Mouse (Mus musculus) midbrain, embryonic 11.5 days (tissue): Measurements from ENCODE around the gene Fndc3b. TPM values are rescaled to one million over a fixed set of nuclear protein-coding genes. Genes with fewer than 3 reads are reported as not detected.

Experiments used
- ATAC-seq: fragments of 200-750 bp; cut with Nextera tagmentation; 2 replicates; pipeline ENCODE4 v1.8.0; 2017; ENCODE audit warnings: moderate TSS enrichment, moderate library complexity; ENCODE audit not compliant: low FRiP score
- DNase-seq: peaks from one replicate; pipeline ENCODE4 v3.0.0; 2015; ENCODE audit warnings: low spot score; ENCODE audit errors: missing footprints
- H3K27ac ChIP-seq: fragments of 300-500 bp; sonication (generic); 2 replicates; pipeline ENCODE4 v1.5.1; 2014; ENCODE audit warnings: low read depth, low read length
- H3K27me3 ChIP-seq: fragments of 300-500 bp; sonication (generic); 2 replicates; pipeline ENCODE4 v1.6.1; 2014; ENCODE audit warnings: mild to moderate bottlenecking, low read length, moderate library complexity, mixed read lengths; ENCODE audit not compliant: control insufficient read depth, insufficient read depth
- H3K36me3 ChIP-seq: fragments of 300-500 bp; sonication (generic); 2 replicates; pipeline ENCODE4 v1.6.1; 2014; ENCODE audit warnings: mild to moderate bottlenecking, low read length, moderate library complexity, mixed read lengths; ENCODE audit not compliant: control insufficient read depth, insufficient read depth
- H3K4me1 ChIP-seq: fragments of 300-500 bp; sonication (generic); 2 replicates; pipeline ENCODE4 v1.6.1; 2014; ENCODE audit warnings: low read length; ENCODE audit not compliant: control insufficient read depth, insufficient read depth
- H3K4me2 ChIP-seq: fragments of 300-500 bp; sonication (generic); 2 replicates; pipeline ENCODE4 v1.6.1; 2014; ENCODE audit warnings: mild to moderate bottlenecking, moderate library complexity
- H3K4me3 ChIP-seq: fragments of 300-500 bp; sonication (generic); 2 replicates; pipeline ENCODE4 v1.5.1; 2014; ENCODE audit warnings: low read depth, low read length
- H3K9ac ChIP-seq: fragments of 300-500 bp; sonication (generic); 2 replicates; pipeline ENCODE4 v1.6.1; 2014; ENCODE audit warnings: low read length
- H3K9me3 ChIP-seq: fragments of 300-500 bp; sonication (generic); 2 replicates; pipeline ENCODE4 v1.6.1; 2016; ENCODE audit warnings: low read length; ENCODE audit not compliant: control insufficient read depth
- WGBS: fragments of 180-500 bp; shearing (Covaris S2); extraction: QIAGEN DNeasy Blood & Tissue Kit; methylation state at CpG from one replicate; pipeline ENCODE4 v1.1.7; 2014; 5-methylcytosine and 5-hydroxymethylcytosine counted together
- polyA plus RNA-seq: library from polyadenylated mRNA; unstranded; fragments of >200 nt; fragmentation: Nextera tagmentation; extraction: Ambion mirVana; gene quantifications from 2 replicates; pipeline ENCODE4 v1.2.1, GENCODE M21; 2014

The Fndc3b gene
- polyA plus RNA-seq, 1 experiment from 2014 or later, result 10.1 TPM

- no peak overlapping the region for H3K4me2 ChIP-seq
- no peak overlapping the region for H3K9ac ChIP-seq
- no peaks in the 10 kb centered on the region for H3K4me1 ChIP-seq
- no peaks in the 10 kb centered on the region for H3K36me3 ChIP-seq
- H3K4me3 ChIP-seq, result no peak overlapping the region
- WGBS, result 77% methylated on average over 12 of the region's 12 CpGs
- peak; percentile 24; the same call in 1 of the 2 replicates for ATAC-seq
- no peaks in the 10 kb centered on the region for H3K27me3 ChIP-seq
- H3K9me3 ChIP-seq, result no peaks in the 10 kb centered on the region
- peak; percentile 69 for DNase-seq
- no peak overlapping the region for H3K27ac ChIP-seq
Measured at GRCm38 (mm10) chr3:27624974-27625591, 86.0 kb downstream of the Fndc3b start.

- Histone ChIP-seq H3K9ac (no peak overlapping the region), H3K27me3 (no peaks in the 10 kb centered on the region), H3K9me3 (no peaks in the 10 kb centered on the region), H3K4me1 (no peaks in the 10 kb centered on the region), H3K4me3 (no peak overlapping the region), H3K36me3 (no peaks in the 10 kb centered on the region), H3K4me2 (no peak overlapping the region), H3K27ac (no peak overlapping the region)
- ATAC-seq (no peak), DNase-seq (peak; percentile 70)
- 75% methylated on average over 4 of the region's 4 CpGs for WGBS
Measured at GRCm38 (mm10) chr3:27622451-27622850, 88.7 kb downstream of the Fndc3b start.

GRCm38 (mm10) chr3:27621176-27621575, 89.9 kb downstream of the Fndc3b start:
- 85% methylated on average over 4 of the region's 4 CpGs for WGBS
- H3K27me3 ChIP-seq, result no peaks in the 10 kb centered on the region
- H3K9me3 ChIP-seq, result no peaks in the 10 kb centered on the region
- H3K9ac ChIP-seq, result no peak overlapping the region
- H3K4me3 ChIP-seq, result no peak overlapping the region
- no peaks in the 10 kb centered on the region for H3K4me1 ChIP-seq
- no peaks in the 10 kb centered on the region for H3K36me3 ChIP-seq
- no peak overlapping the region for H3K27ac ChIP-seq
- ATAC-seq (no peak), DNase-seq (no peak)
- no peak overlapping the region for H3K4me2 ChIP-seq

- WGBS, result 90% methylated on average over 9 of the region's 9 CpGs
- no peaks in the 10 kb centered on the region for H3K36me3 ChIP-seq
- H3K4me3 ChIP-seq, result no peak overlapping the region
- no peak overlapping the region for H3K4me2 ChIP-seq
- no peak overlapping the region for H3K27ac ChIP-seq
- H3K9me3 ChIP-seq, result no peaks in the 10 kb centered on the region
- DNase-seq (peak; percentile 49), ATAC-seq (no peak)
- peaks cover 5% of the 10 kb centered on the region; the same call in 1 of the 2 replicates for H3K4me1 ChIP-seq
- no peak overlapping the region for H3K9ac ChIP-seq
- no peaks in the 10 kb centered on the region for H3K27me3 ChIP-seq
Measured at GRCm38 (mm10) chr3:27617733-27618132, 93.4 kb downstream of the Fndc3b start.

GRCm38 (mm10) chr3:27617237-27617499, 93.9 kb downstream of the Fndc3b start:
- no peak overlapping the region for H3K4me3 ChIP-seq
- H3K4me1 ChIP-seq, result peaks cover 5% of the 10 kb centered on the region; the same call in 1 of the 2 replicates
- H3K27ac ChIP-seq, result no peak overlapping the region
- DNase-seq (no peak), ATAC-seq (no peak)
- H3K4me2 ChIP-seq, result no peak overlapping the region
- H3K27me3 ChIP-seq, result no peaks in the 10 kb centered on the region
- H3K9ac ChIP-seq, result no peak overlapping the region
- no peaks in the 10 kb centered on the region for H3K36me3 ChIP-seq
- 90% methylated on average over 1 of the region's 1 CpGs for WGBS
- H3K9me3 ChIP-seq, result no peaks in the 10 kb centered on the region

- no peak for ATAC-seq
- no peaks in the 10 kb centered on the region for H3K9me3 ChIP-seq
- no peak overlapping the region for H3K4me3 ChIP-seq
- no peak overlapping the region for H3K27ac ChIP-seq
- no peaks in the 10 kb centered on the region for H3K27me3 ChIP-seq
- H3K9ac ChIP-seq, result no peak overlapping the region
- no peaks in the 10 kb centered on the region for H3K36me3 ChIP-seq
- H3K4me1 ChIP-seq, result peaks cover 5% of the 10 kb centered on the region; the same call in 1 of the 2 replicates
- H3K4me2 ChIP-seq, result no peak overlapping the region
- WGBS, result 79% methylated on average over 19 of the region's 19 CpGs
- DNase-seq, result peak; percentile 64
Measured at GRCm38 (mm10) chr3:27616421-27617236, 94.5 kb downstream of the Fndc3b start.

GRCm38 (mm10) chr3:27615479-27615878, 95.6 kb downstream of the Fndc3b start:
- H3K4me2 ChIP-seq, result no peak overlapping the region
- ATAC-seq, result no peak
- DNase-seq, result no peak

GRCm38 (mm10) chr3:27613828-27614227, 97.3 kb downstream of the Fndc3b start:
- H3K4me1 ChIP-seq, result peaks cover 5% of the 10 kb centered on the region; the same call in 1 of the 2 replicates
- H3K9me3 ChIP-seq, result no peaks in the 10 kb centered on the region
- ATAC-seq (no peak), DNase-seq (no peak)
- no peaks in the 10 kb centered on the region for H3K36me3 ChIP-seq
- H3K4me2 ChIP-seq, result no peak overlapping the region
- H3K9ac ChIP-seq, result no peak overlapping the region
- H3K4me3 ChIP-seq, result no peak overlapping the region
- 93% methylated on average over 11 of the region's 11 CpGs for WGBS
- no peaks in the 10 kb centered on the region for H3K27me3 ChIP-seq
- no peak overlapping the region for H3K27ac ChIP-seq

More at GRCm38 (mm10) chr3:27615479-27615878, 95.6 kb downstream of the Fndc3b start:
- H3K36me3 ChIP-seq, result no peaks in the 10 kb centered on the region
- H3K4me1 ChIP-seq, result peaks cover 5% of the 10 kb centered on the region; the same call in 1 of the 2 replicates
- H3K9me3 ChIP-seq, result no peaks in the 10 kb centered on the region
- no peak overlapping the region for H3K27ac ChIP-seq
- WGBS, result 68% methylated on average over 8 of the region's 8 CpGs
- no peaks in the 10 kb centered on the region for H3K27me3 ChIP-seq
- H3K4me3 ChIP-seq, result no peak overlapping the region
- no peak overlapping the region for H3K9ac ChIP-seq

GRCm38 (mm10) chr3:27613011-27613410, 98.1 kb downstream of the Fndc3b start:
- H3K27me3 ChIP-seq, result no peaks in the 10 kb centered on the region
- no peak overlapping the region for H3K27ac ChIP-seq
- no peak overlapping the region for H3K4me2 ChIP-seq
- H3K36me3 ChIP-seq, result no peaks in the 10 kb centered on the region
- ATAC-seq (peak; percentile 48; the same call in 1 of the 2 replicates), DNase-seq (no peak)
- H3K9ac ChIP-seq, result no peak overlapping the region
- no peak overlapping the region for H3K4me3 ChIP-seq
- 76% methylated on average over 4 of the region's 4 CpGs for WGBS
- no peaks in the 10 kb centered on the region for H3K9me3 ChIP-seq
- H3K4me1 ChIP-seq, result peaks cover 5% of the 10 kb centered on the region; the same call in 1 of the 2 replicates
